Mouse (Mus musculus) stomach, embryonic 15.5 days (tissue): ENCODE measurements around the gene Slx4ip. TPM values are rescaled to one million over a fixed set of nuclear protein-coding genes. Genes with fewer than 3 reads are reported as not detected.
A peak's percentile ranks its signal among the peaks of the same experiment; 100 is the strongest.

Experiments used
- ATAC-seq: fragments of 200-750 bp; cut with Nextera tagmentation; 2 replicates; pipeline ENCODE4 v1.8.0; 2017; ENCODE audit warnings: low read depth, moderate number of reproducible peaks, moderate TSS enrichment; ENCODE audit not compliant: insufficient read depth, low FRiP score
- H3K27ac ChIP-seq: fragments of 300-500 bp; sonication (generic); 2 replicates; pipeline ENCODE4 v1.5.1; 2015; ENCODE audit warnings: mild to moderate bottlenecking, inconsistent platforms
- H3K27me3 ChIP-seq: fragments of 300-500 bp; sonication (generic); replicated peaks from 2 replicates; pipeline ENCODE4 v1.6.1; 2015; ENCODE audit warnings: inconsistent platforms
- H3K36me3 ChIP-seq: fragments of 300-500 bp; sonication (generic); 2 replicates; pipeline ENCODE4 v1.6.1; 2015; ENCODE audit warnings: inconsistent platforms
- H3K4me1 ChIP-seq: fragments of 300-500 bp; sonication (generic); 2 replicates; pipeline ENCODE4 v1.6.1; 2015; ENCODE audit warnings: inconsistent platforms
- H3K4me2 ChIP-seq: fragments of 300-500 bp; sonication (generic); 2 replicates; pipeline ENCODE4 v1.6.1; 2015; ENCODE audit warnings: mild to moderate bottlenecking, inconsistent platforms
- H3K4me3 ChIP-seq: fragments of 300-500 bp; sonication (generic); replicated peaks from 2 replicates; pipeline ENCODE4 v1.5.1; 2015; ENCODE audit warnings: inconsistent platforms
- H3K9ac ChIP-seq: fragments of 300-500 bp; sonication (generic); 2 replicates; pipeline ENCODE4 v1.6.1; 2015; ENCODE audit warnings: inconsistent platforms
- H3K9me3 ChIP-seq: fragments of 300-500 bp; sonication (generic); 2 replicates; pipeline ENCODE4 v1.6.1; 2016; ENCODE audit warnings: inconsistent platforms
- WGBS: fragments of 180-500 bp; shearing (Covaris S2); methylation state at CpG from one replicate; pipeline ENCODE4 v1.1.7; 2015; 5-methylcytosine and 5-hydroxymethylcytosine counted together
- polyA plus RNA-seq: library from polyadenylated mRNA; unstranded; fragments of >200 nt; fragmentation: Nextera tagmentation; extraction: Ambion mirVana; gene quantifications from 2 replicates; pipeline ENCODE4 v1.2.1, GENCODE M21; 2015

The Slx4ip gene
- polyA plus RNA-seq, 1 experiment from 2014 or later, result 6.6 TPM

DNA sequence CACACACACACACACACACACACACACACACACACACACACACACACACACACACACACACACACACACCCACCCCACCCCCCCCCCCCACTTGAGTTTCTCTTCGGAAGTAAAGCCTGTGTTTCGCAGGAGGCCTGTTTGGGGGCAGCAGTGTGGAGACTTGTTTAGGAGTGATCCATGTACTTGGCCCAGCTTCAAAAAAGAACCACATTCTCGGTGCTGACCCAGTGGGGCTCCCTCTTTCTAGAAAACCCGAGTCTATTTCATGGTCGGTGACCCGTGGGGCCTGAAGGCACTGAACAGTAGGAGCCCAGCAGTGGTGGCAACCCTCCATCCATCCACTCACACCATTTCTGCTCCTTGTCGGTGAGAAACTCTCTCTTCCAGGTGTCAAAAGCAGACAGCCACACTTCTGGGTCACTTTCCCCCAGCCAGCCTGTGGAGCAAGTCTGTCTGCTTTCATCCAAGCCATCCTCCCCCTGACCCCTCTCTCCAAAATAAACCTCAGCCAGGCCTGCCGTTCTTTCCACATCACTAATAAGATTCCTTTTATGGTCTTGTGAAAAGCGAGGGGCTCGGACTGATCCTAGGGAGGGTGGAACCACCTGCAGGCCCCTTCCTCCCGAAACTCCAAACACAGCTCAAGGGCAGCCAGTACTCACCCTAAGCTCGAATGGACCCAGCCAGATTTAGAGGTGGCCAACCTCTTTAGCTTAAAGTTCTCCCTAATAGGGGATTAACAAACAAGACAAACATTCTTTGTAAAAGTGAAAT is 222.5 kb downstream of the Slx4ip start:
- no peaks in the 10 kb centered on the region for H3K9me3 ChIP-seq
- H3K9ac ChIP-seq, result peak overlapping the region; percentile 64; the same call in 1 of the 2 replicates
- 14% methylated on average over 12 of the region's 12 CpGs for WGBS
- peaks cover 41% of the 10 kb centered on the region for H3K4me1 ChIP-seq
- peak overlapping the region; percentile 94 for H3K4me2 ChIP-seq
- no peaks in the 10 kb centered on the region for H3K36me3 ChIP-seq
- no peaks in the 10 kb centered on the region for H3K27me3 ChIP-seq
- peak overlapping the region; percentile 100 for H3K27ac ChIP-seq
- ATAC-seq, result no peak
- peak overlapping the region; percentile 68 for H3K4me3 ChIP-seq

DNA sequence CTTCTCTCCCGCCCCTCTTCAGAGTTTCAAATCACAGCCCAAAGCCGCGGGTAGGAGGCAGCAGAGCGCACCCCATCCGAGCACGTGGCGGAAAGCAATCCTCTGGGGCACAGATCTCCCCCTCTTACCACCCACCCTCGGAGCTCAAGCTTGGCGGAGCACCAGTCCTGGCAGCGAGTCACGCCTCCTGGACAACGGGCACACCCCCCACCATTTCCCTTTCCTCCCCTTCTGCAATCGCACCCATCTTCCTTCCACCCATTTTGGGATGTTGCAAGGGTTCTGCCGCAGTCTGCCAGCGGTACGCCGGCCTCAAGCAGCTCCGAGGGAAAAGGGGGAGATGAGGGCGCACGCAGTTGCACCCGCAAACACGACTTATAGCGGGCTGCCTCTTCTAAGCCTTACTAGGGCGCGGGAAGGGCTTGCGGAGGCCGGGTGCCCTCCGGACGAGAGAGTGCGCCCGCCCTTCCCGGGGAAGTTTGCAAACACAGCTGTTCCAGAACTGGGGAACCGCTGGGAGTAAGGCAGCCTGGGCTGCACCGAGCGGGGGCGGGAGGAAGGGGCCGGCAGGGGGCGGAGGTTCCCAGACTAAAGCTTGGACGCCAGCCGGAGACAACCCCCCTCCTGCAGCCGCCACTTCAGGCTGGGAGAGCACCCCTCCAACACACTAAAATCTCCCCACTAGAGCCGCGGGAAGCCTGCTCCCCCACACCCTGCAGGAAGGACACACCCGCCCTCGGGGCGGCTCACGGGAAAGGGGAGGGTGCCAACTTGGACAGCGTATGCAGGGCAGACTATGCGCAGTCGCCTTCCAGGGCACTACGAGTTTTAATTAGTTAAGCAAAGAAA is 223.5 kb downstream of the Slx4ip start:
- Histone ChIP-seq H3K9ac (peak overlapping the region; percentile 64), H3K4me2 (peak overlapping the region; percentile 94), H3K27me3 (no peaks in the 10 kb centered on the region), H3K9me3 (no peaks in the 10 kb centered on the region), H3K4me1 (peaks cover 35% of the 10 kb centered on the region), H3K4me3 (peak overlapping the region; percentile 68), H3K36me3 (no peaks in the 10 kb centered on the region), H3K27ac (peak overlapping the region; percentile 100)
- WGBS, result under 1% methylated on average over 51 of the region's 51 CpGs
- peak; percentile 48 for ATAC-seq

DNA sequence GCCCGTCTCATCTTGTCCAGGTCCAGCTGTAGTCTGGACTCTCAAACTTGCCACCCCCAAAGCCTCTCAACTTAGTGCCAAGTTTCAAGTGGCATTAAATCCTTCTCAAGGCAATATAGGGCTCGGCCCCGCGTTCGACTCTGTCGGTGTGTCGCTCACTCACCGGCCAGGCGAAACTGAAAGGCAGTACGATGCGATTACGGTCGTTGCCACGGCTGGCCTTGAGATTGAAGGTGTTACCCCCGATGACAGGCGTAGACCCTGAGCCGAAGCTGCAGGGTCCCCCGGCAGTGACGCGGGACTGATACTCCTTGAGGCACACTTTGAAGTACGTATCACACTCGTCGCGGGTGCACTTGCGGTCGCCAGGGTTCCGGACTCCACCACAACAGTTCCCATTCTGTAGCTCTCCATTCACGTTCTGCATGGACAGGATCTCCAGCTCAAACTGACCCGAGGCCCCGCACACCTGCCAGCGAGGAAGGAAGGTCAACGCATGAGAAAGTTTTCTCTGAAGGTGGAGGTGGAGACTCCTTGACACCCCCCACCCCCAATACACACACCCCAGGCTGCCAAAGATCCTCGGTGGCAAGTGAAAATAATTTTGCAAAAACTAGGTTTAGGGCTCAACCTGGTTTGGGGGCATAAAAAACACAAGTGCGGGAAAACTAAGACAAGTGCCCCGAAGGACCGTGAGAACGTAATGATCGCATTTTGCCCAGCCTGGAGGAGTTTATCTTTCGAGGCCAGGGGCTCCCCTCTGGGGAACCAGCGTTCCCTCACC is 224.4 kb downstream of the Slx4ip start:
- Histone ChIP-seq H3K27ac (peak overlapping the region; percentile 100), H3K9me3 (no peaks in the 10 kb centered on the region), H3K4me3 (peak overlapping the region; percentile 68), H3K9ac (peak overlapping the region; percentile 64), H3K4me2 (peak overlapping the region; percentile 94), H3K4me1 (peaks cover 27% of the 10 kb centered on the region; the same call in 1 of the 2 replicates), H3K27me3 (no peaks in the 10 kb centered on the region), H3K36me3 (no peaks in the 10 kb centered on the region)
- WGBS, result under 1% methylated on average over 40 of the region's 40 CpGs
- no peak for ATAC-seq

DNA sequence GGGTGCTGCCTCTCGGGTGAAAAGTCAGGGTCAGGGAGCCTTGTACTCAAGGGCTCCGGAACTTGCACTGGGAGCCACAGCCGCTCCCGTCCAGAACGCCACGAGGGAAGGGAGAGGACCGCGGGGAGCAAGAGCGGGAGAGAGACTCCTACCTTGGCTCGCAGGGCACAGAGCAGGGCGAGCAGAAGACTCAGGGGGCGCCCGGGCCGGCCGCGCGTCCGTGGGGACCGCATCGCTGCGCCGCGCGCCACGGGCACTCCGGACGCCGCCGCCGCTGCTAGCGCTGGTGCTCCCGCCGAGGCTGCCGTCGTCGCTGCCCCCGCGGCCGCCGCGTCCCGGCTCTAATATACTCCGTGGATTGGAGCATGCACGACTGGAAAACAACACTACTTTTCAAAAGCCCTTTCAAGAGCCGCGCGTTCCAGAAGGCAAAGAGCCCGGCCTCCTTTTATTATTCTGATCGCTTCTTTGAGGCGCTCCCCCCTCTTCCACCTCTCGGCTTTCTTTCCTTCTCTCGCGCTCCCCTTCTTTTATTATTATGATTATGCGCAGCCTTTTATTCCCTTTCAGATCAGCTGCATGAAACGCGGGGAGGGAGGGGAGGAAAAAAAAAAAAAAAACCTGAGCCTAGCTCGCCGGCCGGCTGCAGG is 225.1 kb downstream of the Slx4ip start, which contains the start of gene Jag1:
Jag1 (minus strand) TSS at position 620 of the 650 bp plus-strand sequence.
- Histone ChIP-seq H3K27ac (peak within 1 kb of the TSS; percentile 100), H3K36me3 (no peaks in the 10 kb centered on the region), H3K9ac (peak within 1 kb of the TSS; percentile 94), H3K4me3 (peak within 1 kb of the TSS; percentile 68), H3K27me3 (no peaks in the 10 kb centered on the region), H3K9me3 (no peaks in the 10 kb centered on the region), H3K4me1 (peaks cover 20% of the 10 kb centered on the region; the same call in 1 of the 2 replicates), H3K4me2 (peak within 1 kb of the TSS; percentile 94)
- no peak for ATAC-seq
- WGBS, result under 1% methylated on average over 57 of the region's 59 CpGs

DNA sequence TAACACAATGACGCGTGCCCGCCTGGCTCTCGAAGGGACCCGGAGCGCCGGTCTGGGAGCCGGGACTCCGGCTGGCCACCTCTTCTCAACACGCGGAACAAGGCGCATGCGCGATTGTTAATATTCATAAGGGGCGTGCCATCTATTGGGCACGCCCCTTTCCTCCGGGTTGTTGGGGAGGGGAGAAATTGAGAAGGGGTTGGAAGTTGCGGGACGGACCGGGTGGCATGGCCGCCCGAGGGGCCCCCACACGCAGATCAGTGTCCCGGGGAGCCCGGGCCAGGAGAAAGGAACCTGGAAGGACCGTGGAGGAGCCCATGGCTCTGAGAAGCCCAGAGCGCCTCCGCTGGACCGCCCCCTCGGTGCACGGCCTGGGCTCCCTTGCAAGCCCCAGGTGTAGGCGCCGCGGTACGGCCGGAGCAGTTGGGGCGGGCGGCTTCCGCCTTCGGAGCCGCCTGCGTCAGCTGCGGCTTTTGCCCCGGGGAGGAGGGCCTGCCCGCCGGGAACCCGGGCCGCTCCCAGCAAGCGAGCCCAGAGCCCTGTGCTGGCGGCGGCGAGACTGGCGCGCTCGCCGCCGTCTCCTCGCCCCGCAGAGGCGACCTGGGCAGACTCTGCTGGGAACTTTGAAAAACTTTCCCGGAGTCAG is 225.8 kb downstream of the Slx4ip start:
- H3K4me2 ChIP-seq, result peak overlapping the region; percentile 94
- H3K9ac ChIP-seq, result peak overlapping the region; percentile 94
- no peaks in the 10 kb centered on the region for H3K27me3 ChIP-seq
- H3K27ac ChIP-seq, result peak overlapping the region; percentile 100
- ATAC-seq, result peak; percentile 83
- H3K36me3 ChIP-seq, result no peaks in the 10 kb centered on the region
- H3K9me3 ChIP-seq, result no peaks in the 10 kb centered on the region
- H3K4me3 ChIP-seq, result peak overlapping the region; percentile 68
- H3K4me1 ChIP-seq, result peaks cover 14% of the 10 kb centered on the region; the same call in 1 of the 2 replicates
- under 1% methylated on average over 46 of the region's 61 CpGs for WGBS

DNA sequence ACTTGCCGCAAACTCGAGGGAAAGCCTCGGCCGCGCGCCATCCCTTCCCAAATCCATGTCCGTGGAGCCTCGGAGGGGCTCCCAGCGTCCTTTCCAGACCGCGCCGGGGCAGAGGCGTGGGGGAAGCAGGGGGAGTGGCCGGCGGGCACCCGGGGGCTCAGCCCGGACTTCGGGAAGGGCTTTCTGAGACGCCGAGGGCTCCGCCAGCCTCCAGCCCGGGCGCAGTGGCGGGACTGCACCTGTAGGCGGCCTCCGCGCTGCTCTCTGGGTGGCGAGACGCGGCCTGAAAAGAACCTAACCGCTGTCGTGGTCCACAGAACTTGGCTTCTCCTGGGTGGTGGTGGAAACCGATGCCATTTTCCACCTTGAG is 226.3 kb downstream of the Slx4ip start:
- Histone ChIP-seq H3K4me3 (peak overlapping the region; percentile 68), H3K4me1 (peaks cover 13% of the 10 kb centered on the region; the same call in 1 of the 2 replicates), H3K36me3 (no peaks in the 10 kb centered on the region), H3K4me2 (peak overlapping the region; percentile 94), H3K9ac (peak overlapping the region; percentile 94), H3K27ac (peak overlapping the region; percentile 100), H3K27me3 (no peaks in the 10 kb centered on the region), H3K9me3 (no peaks in the 10 kb centered on the region)
- WGBS, result under 1% methylated on average over 33 of the region's 33 CpGs
- peak; percentile 69 for ATAC-seq

Other genes with a start within 250 kb of the Slx4ip start
- 10.4 and 10.8 TPM in 2 replicates for gene Snap25, start 177.8 kb upstream of the Slx4ip start, polyA plus RNA-seq
- gene AL731706.2, start 5.5 kb upstream of the Slx4ip start, polyA plus RNA-seq, result 31.6 and 32.9 TPM in 2 replicates
- 32.9 and 33.7 TPM in 2 replicates for gene AL731706.1, start 171 bp downstream of the Slx4ip start, polyA plus RNA-seq
- 13.1 and 13.3 TPM in 2 replicates for gene Mkks, start 171 bp downstream of the Slx4ip start, polyA plus RNA-seq
- 18.3 and 20.3 TPM in 2 replicates for gene Jag1, start 225.4 kb downstream of the Slx4ip start, polyA plus RNA-seq